Mouse (Mus musculus) kidney, adult 11 months (tissue): ENCODE measurements around the gene Cnmd.

Experiments
- DNase-seq: peaks from one replicate; pipeline ENCODE4 v3.0.0; 2022

Cnmd gene

DNA sequence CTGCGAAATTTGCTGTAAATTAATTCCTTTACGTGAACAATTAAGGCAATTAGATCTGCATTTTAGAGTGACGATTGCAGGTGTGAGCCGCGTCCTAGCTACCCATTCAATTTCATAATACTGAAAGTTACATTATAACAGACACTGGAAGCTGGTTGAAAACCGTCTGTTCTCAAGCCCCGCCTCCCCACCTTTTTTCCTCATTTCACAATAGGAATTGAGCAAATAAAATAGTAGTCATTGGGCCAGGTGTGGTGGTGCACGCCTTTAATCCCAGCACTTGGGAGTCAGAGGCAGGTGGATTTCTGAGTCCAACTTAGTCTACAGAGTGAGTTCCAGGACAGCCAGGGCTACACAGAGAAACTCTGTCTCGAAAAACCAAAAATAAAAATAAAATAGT is 19.9 kb downstream of the Cnmd start:
- no peak for DNase-seq

DNA sequence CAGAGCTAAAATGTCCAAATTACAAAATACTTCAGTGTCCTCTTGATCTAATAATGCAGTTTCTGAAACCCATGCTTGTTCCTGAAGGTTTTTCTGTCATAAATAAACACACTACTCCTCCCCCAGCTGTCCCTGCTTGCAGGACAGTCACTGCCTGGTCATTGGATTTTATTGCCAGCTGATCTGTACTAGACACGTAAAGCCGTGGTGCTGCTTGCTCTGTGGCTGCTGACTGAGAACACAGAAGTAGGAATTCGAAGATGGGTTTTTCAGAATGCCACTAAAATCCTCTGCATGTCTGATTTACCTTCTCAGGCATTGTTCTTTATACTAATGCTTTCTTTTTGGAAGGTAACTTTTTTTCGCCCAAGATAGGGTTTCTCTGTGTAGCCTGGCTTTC is 25.2 kb downstream of the Cnmd start:
- DNase-seq, result no peak

DNA sequence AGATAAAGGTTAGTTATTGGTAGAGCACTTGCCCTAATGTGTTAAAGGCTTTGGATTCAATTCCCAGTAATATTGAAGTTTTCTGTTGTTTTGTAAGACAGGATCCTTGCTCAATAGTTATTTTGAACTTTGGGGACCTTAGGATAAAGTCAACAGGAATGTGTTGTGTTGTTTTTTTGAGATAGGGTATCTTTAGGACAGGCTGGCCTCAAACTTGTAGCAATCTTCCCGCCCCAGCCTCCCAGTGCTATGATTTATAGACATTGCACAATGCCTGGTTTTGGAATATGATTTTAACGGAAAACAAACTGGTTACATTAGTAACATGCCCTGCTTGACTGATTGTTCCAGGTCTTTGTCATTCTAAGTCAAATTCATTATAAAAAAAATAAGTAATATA is 28.8 kb downstream of the Cnmd start:
- DNase-seq, result no peak

DNA sequence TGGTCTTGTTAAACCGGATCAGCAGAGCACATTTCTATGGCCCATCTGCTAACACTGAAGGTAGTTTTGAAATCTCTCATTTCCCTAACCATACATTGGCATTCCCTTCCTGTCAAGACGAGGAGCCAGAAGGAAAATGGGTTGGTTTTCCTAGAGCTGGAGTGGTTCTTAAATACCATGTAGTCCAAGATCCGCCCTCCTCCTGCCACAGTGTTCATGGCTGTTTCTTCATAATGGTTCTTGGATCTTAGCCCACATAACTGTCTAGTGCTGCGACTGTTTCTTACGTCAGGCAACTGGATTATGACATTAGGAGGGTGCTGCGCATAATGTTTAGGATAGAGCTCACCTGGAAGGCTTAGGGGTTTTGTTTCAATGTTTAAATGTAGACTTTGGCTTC is 29.6 kb downstream of the Cnmd start:
- no peak for DNase-seq

DNA sequence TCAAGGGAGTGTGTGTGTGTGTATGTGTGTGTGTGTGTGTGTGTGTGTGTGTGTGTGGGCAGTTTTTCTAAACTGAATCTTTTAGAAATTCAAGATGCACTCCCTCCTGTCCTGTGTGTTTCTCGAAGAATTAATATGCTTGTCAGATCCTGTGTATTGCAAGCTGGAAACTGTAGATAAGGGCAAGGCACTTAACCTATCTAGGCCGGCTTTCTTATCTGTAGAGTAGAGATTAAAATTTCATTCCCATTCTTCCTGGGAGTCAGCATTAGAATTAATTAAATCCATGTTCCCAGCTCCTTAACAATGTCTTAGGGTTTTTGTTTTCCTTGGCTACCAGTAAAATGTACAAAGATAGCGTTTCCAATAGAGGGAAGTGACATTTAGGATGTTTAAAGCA is 40.8 kb downstream of the Cnmd start:
- no peak for DNase-seq

DNA sequence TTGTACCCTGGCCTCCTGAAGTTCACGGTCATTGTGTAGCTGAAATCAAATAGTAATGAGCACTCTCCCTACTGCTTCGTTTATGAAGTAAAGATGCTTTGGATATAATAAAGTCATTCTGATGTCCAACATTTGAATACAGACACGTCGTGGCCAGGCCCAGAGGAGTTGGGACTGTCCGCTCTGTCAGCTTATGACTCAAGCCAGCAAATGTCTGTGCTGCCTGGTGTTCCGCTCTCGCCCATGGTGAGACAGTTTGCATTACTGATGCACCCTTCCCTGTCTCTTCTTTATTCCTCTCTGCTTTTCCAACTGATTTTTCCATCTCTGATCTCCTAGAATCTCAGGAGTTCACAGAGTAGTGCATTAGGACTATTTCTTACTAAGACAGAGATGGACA is 42.2 kb downstream of the Cnmd start:
- no peak for DNase-seq

DNA sequence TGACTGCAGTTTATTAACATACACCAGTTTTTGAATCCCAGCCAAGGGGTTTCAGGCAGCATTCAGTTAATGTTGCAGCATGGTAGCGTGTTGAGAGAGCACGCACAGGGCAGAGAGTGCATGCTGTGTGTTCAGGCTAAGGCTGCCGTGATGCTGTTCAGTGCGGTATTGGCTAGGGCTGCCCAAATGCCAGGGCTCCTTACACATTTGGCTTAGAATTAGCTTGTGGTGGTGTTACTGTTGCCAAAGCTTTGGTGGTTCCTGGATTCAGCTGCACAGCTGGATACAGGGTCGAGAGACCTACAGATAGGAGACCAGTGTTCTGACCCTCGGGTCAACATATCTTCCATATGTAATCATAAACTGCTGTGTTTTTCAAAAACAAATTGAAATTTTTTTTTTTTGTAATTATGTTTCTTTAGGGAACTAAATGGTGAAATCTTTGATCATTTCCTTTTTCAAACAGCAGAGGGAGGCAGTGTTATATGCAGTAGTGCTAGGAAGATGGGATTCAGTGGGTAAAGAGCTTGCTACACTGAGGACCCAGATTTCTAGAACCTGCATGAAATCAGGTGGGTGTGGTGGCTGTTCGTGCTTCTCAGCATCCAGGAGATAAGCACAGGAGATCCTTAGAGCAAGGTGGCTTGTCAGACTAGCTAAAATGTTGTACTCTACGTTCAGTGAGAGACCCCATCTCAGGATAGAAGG is 44.7 kb downstream of the Cnmd start:
- DNase-seq, result no peak

DNA sequence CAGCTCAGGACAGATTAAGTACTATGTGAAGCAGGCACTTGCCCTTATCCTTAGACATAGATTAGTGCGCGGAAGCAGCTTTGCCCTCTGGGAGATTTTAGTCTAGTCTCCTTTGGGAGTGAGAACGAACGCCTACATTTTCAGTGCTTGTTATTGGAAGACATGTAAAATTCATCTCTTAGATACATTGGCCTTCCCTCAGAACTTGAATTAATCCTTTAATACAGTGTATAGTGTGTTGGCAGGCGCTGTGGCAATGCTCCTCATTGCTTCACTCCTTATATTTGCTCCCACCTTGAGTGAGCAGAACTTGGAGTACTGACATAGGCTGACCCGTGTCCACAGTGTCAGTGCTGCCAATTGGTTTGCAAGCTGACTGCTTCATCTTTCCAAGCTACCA is 53.7 kb downstream of the Cnmd start:
- DNase-seq, result no peak

DNA sequence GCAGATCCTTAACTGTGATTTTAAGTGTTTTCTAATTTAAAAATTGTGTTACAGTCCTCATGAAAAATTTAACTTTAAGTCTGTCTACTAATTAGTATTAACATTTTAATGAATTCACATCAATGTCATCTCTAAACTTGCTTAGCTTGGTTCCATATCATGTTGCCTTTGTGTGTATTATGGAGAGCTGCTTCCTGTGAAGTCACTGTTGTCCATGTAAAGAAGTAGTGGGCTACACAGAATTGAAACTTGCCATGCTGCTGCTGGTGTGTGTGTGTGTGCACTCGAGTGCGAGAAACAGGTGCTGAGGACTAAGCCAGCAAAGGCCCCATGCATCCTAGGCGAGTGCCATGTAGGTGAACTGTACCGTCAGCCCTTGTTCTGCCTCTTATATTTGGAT is 54.6 kb downstream of the Cnmd start:
- no peak for DNase-seq

DNA sequence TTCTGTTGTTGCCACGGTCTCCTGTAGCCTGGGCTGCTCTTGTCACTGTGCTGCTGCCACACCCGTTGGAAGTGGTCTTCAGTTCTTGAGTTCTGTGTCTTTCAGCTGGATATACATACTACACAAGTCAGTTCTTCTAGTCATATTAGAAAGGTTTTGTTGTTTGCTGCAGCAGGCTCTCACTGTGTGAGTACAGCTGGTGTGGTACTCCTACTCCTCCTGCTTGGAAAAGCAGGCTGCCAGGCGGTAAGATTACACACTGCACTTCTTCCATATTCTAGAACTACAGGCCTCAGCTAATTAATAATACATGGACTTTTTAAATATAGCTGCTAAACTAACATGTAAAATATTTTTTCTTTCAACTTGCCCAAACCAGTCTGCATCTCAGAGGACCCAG is 55.1 kb downstream of the Cnmd start:
- no peak for DNase-seq

DNA sequence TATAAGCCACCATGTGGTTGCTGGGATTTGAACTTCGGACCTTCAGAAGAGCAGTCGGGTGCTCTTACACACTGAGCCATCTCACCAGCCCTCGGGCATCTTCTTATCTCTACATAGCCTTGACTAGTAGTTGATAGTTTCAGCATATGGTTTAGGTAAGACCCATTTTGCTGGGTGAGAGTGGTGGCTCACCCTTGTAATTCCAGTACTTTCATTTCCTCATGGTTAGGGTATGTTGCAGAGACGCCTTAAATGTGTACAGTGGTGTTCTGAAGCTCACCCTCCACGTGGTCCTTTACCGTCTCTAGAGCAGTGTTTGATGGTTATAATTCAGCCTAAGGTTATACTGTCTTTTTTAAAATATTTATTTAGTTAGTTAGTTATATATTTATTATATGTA is 55.6 kb downstream of the Cnmd start:
- no peak for DNase-seq

DNA sequence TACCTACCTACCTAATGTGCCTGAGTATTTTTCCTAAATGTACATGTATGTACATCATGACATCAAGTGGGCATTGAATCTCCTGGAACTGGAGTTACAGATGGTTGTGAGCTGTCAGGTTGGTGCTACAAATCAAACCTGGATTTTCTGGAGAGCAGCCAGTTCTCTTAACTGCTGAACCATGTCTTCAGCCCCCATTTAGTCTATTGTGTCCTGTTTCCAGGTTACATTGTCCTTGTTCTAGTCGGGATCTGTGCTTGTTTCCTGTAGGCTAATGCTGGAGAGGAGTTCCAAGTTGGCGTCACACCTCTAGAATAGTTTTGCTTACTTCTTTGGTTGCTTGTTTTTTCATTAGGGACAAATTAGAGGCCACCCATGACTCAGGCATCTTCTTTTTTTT is 56.1 kb downstream of the Cnmd start:
- DNase-seq, result no peak

DNA sequence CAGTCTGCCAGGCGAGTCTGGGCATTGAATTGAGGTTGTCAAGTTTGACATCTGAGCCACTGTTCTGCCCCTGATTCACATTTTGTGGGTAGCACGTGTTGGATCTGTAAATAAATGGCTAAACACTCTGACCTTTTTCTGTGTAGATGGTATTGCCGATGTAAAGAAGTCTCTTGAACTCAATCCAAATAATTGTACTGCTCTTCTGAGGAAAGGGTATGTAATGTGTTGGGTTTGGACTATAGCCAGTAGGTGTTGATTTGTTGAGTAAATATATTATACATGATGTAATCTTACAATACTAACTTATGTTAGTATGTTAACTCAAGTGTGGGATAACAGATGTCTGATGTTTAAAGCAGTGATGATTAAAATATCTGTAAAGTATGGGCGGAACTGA is 65.4 kb downstream of the Cnmd start:
- DNase-seq, result no peak

DNA sequence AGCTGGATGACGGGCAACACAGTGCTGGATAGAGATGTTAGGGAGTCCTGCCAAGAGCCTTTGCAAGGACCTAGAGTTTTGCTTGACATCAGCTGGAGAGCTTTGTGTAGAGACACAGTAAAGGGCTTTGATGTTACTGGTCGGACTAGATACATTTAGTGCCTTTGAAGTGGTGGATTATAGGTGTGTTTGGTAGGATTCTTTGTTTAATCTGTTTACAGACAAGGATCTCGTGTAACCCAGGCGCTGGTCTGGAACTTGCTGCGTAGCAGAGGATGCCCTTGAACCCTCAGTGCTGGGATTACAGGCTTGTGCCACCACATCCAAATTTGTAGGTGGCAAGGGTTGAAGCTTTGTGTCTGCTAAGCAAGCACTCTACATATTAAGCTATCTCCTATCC is 67.9 kb downstream of the Cnmd start:
- DNase-seq, result no peak

DNA sequence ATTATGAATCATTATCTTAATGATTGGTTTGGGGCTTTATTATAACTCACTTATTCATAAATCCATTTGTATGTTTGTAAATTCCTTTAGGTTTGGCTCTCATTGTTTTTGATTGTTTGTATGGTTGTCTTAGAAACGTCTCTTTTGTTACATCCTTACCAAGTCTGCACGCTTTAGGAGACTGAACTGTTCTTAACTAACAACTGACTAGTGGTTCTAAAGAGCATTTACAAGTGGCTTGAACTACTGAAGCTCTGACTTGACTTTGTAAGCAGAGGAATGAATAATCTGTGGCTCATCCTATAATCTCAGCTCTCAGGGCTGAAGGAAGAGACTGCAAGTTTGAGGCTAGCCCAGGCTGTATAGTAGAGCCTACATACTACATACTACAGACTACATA is 70.4 kb downstream of the Cnmd start:
- no peak for DNase-seq

DNA sequence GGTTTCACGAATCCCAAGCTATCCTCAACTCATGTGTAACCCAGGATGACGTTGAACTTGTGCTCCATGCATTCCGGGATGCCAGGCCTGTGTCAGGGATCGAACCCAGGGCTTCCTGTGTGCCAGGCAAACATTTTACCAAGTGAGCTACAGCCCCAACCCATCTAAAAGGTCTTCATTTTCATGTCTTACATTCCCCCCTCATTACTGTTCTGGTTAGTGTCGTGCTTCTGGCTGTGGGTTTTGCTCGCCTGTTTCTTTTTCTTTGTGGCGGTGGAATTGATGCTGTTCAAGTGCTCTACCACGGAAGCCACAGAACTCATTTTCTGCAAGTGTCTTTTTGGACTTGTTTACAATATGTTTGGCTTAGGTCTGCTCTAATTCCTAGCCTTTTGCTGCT is 71.1 kb downstream of the Cnmd start:
- no peak for DNase-seq

DNA sequence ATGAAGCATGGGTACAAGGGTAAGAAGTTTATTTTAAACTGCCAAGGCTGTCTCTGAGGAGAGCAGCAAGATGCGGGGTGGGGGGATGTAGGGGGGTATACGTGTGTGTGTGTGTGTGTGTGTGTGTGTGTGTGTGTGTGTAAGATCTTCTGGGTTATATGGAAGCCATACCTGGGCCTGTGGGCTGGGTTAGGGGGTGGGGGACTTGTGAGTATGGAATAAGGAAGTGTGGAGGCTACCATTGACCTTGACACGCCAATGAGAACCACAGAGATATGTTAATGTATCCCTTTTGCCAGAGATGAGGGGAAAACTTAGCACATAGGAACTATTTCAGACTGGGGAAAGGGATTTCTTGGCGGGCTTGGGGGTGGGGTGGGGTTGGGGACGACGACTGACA is 72.6 kb downstream of the Cnmd start:
- no peak for DNase-seq

DNA sequence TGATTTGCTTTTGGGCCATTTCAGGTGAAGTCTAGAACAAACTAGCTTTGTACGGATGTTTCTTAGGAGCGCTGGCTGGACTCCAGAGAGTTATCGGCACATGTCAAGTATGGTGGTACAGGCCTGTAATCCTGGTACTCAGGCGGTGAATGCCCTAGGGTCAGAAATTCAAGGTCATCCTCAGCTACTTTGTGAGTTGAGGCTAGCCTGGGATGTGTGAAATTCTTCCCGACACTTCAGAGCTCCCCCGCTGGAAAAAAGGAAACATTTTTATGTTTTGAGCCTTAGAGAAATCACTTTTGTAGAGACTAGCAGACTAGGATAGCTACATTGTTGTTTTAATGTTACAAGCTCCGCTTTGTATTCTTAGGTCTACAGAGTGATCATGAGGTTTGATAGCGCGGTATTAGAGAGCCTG is 73.4 kb downstream of the Cnmd start:
- peak; percentile 22 for DNase-seq

DNA sequence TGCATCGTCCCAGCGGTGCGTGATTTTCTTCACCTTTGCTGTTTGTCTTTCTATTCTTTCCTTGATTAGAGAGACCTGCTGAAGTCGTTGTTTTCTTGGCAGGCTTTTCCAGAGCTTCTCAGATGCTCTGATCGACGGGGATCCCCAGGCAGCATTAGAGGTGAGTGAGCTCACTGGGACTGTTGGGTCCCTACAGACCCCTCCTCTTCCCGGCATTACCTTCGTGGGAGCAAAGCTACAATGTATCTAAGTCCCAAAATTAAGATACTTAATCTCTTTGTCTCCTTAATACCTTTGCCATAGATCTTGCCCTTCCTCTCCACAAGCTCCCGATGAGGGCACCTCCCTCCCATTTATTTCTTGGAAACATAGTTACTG is 74.1 kb downstream of the Cnmd start:
- DNase-seq, result no peak
